Mouse (Mus musculus): Measurements from ENCODE around the gene Nr4a1. TPM values are rescaled to one million over a fixed set of nuclear protein-coding genes. Genes with fewer than 3 reads are reported as not detected.

Nr4a1 gene
- total and polyA plus RNA-seq, 2 experiments from 2014 or later: 8.6 to 56.0 TPM

DNA sequence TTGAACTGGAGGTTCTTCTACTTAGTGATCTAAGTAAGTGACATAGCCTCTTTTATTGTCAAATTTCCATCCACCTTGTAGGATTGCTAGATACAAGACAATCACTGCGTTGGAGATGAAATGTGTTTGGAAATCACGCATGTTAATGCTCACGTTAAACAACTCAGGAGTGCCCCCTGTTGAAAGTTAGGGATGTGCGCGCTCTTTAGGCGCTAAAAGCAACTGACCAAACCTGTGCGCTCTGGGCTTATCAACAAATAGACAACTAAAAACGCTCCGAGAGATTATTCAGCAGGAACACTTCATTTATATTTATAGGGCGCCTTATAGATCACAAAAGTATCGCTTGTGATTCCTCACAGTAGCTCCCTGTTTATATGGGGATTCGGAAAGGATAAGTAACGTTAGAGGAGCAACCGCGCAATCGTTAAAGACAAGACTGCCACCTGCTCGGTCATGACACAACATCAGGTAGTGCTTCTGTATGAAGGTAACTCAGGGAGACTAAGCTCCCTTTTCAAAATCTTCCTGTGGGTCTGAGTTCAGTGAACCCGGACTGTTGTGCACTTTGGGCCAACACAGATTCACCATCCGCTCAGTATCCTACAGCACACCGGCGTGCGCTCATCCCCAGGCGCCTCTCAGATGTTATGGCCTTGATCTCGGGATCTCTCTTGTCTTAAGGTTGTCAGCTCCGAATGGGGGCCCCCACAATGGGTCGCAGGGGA, 29.3 kb downstream of the Nr4a1 start:
- peak; percentile 77 for TF ChIP-seq CTCF (IDR thresholded peaks at IDR 0.05; ENCODE audit: low read depth)
- TF ChIP-seq EP300 (IDR thresholded peaks at IDR 0.05; ENCODE audit: low read depth): no peak
- peak overlapping the region; percentile 85 for H3K27ac ChIP-seq (ENCODE audit: low read depth)
- ATAC-seq (ENCODE audit: insufficient read depth, low read depth): peak; percentile 59
- H3K4me2 ChIP-seq (ENCODE audit: low read depth, low read length): peak overlapping the region; percentile 90
- H3K4me1 ChIP-seq (ENCODE audit: control insufficient read depth, insufficient read depth): peaks cover 17% of the 10 kb centered on the region
- H3K36me3 ChIP-seq (replicated peaks; ENCODE audit: control insufficient read depth, insufficient read depth, low read length): peaks cover 21% of the 10 kb centered on the region
- H3K4me3 ChIP-seq (ENCODE audit: low read depth, low read length): peak overlapping the region; percentile 95
- 2% methylated on average over 26 of the region's 26 CpGs for WGBS
- H3K9ac ChIP-seq (replicated peaks; ENCODE audit: low read depth, low read length): peak overlapping the region; percentile 96
- H3K27me3 ChIP-seq (ENCODE audit: control insufficient read depth, insufficient read depth, low read length): no peaks in the 10 kb centered on the region
- DNase-seq (ENCODE audit: low spot score): peak; percentile 87
- no peaks in the 10 kb centered on the region for H3K9me3 ChIP-seq (replicated peaks; ENCODE audit: control insufficient read depth, low read length)

DNA sequence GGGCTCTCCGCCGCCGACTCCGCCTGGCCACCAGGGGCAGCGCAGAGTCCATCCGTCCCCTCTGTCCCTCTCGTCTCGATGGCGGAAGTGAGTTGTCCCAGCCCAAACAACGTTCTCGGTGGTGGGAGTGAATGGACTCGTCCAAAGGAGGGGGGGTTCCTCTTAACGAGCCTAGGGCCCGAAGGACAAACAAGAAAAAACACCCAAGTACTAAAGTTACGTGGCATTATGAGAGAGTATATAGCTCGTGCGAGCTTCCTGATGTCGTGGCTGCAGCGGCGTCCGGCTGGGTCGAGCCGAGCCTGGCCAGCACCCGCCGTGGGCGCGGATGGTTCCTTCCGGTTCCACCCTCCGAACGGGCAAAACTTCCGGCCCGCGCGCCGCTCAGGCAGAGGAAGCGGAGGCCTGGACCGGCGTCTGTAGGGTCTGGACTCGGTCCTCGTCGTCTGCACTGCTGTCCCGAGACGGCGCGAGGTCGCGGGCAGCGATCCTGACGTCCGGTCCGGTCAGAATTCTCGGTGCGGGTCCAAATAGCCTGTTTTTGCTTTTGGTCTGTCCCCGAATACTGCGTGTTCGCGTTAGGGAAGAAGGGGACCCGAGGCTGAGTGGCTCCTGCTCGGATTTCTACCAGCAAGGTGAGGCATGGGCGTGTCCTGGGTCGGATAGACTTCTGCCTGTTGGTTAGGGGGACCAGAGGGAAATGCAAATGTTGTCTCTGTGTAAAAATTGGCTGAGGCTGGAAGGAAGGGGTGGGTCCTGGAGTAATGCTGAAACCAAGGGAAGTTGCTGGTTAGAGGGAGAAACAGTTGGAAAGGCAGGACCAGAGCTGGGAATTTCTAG, 30.1 kb downstream of the Nr4a1 start, which contains the start of gene Atg101:
Gene Atg101 (plus strand): TSS at position 362 of the 840 bp plus-strand sequence.
- ATAC-seq (ENCODE audit: insufficient read depth, low read depth): peak; percentile 93
- peaks cover 17% of the 10 kb centered on the region for H3K4me1 ChIP-seq (ENCODE audit: control insufficient read depth, insufficient read depth)
- peak; percentile 88 for DNase-seq (ENCODE audit: low spot score)
- peak within 1 kb of the TSS; percentile 95 for H3K4me3 ChIP-seq (ENCODE audit: low read depth, low read length)
- no peaks in the 10 kb centered on the region for H3K27me3 ChIP-seq (ENCODE audit: control insufficient read depth, insufficient read depth, low read length)
- H3K9ac ChIP-seq (replicated peaks; ENCODE audit: low read depth, low read length): peak within 1 kb of the TSS; percentile 96
- H3K4me2 ChIP-seq (ENCODE audit: low read depth, low read length): peak within 1 kb of the TSS; percentile 90
- H3K36me3 ChIP-seq (replicated peaks; ENCODE audit: control insufficient read depth, insufficient read depth, low read length): peaks cover 29% of the 10 kb centered on the region
- TF ChIP-seq CTCF (IDR thresholded peaks at IDR 0.05; ENCODE audit: low read depth) (peak; percentile 94), EP300 (IDR thresholded peaks at IDR 0.05; ENCODE audit: low read depth) (peak; percentile 92)
- 0% methylated on average over 57 of the region's 61 CpGs for WGBS
- no peaks in the 10 kb centered on the region for H3K9me3 ChIP-seq (replicated peaks; ENCODE audit: control insufficient read depth, low read length)
- H3K27ac ChIP-seq (ENCODE audit: low read depth): peak within 1 kb of the TSS; percentile 85

DNA sequence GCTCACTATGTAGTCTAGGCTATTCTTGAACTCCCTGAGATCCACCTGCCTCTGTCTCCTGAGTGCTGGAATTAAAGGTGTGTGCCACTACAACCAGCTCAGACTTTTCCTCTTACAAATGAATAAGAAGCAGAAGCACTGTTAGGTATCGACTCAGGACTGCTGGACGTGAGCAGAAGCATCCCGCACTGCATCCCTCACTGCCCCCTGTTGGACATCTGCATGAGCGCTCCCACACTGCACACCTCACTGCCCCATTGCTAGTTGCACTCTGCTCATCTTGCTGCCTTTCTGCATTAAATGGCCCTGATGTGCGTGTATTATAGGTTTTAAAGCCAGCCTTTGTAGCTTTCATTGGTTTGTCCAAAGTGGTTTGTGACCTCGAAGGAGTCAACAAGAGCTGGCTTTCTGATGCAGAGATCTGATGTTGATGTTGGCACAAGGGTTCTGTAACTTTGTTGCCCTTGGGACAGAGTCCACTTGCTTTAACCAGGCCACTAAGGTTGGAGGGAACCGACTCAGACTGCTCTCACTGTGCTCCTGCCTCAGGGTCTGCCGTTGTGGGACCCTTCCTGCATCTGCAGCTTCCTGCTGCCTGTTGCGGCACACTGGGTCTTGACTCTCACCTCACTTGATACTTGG, 32.2 kb downstream of the Nr4a1 start:
- Histone ChIP-seq H3K4me3 (ENCODE audit: low read depth, low read length) (no peak overlapping the region), H3K4me2 (ENCODE audit: low read depth, low read length) (no peak overlapping the region), H3K4me1 (ENCODE audit: control insufficient read depth, insufficient read depth) (peaks cover 11% of the 10 kb centered on the region), H3K27me3 (ENCODE audit: control insufficient read depth, insufficient read depth, low read length) (no peaks in the 10 kb centered on the region), H3K27ac (ENCODE audit: low read depth) (no peak overlapping the region), H3K36me3 (replicated peaks; ENCODE audit: control insufficient read depth, insufficient read depth, low read length) (peaks cover 50% of the 10 kb centered on the region), H3K9me3 (replicated peaks; ENCODE audit: control insufficient read depth, low read length) (no peaks in the 10 kb centered on the region), H3K9ac (replicated peaks; ENCODE audit: low read depth, low read length) (no peak overlapping the region)
- ATAC-seq (ENCODE audit: insufficient read depth, low read depth) (no peak), DNase-seq (ENCODE audit: low spot score) (no peak)
- no peak for TF ChIP-seq EP300 (IDR thresholded peaks at IDR 0.05; ENCODE audit: low read depth)
- peak; percentile 58 for TF ChIP-seq CTCF (IDR thresholded peaks at IDR 0.05; ENCODE audit: low read depth)
- 58% methylated on average over 9 of the region's 9 CpGs for WGBS

DNA sequence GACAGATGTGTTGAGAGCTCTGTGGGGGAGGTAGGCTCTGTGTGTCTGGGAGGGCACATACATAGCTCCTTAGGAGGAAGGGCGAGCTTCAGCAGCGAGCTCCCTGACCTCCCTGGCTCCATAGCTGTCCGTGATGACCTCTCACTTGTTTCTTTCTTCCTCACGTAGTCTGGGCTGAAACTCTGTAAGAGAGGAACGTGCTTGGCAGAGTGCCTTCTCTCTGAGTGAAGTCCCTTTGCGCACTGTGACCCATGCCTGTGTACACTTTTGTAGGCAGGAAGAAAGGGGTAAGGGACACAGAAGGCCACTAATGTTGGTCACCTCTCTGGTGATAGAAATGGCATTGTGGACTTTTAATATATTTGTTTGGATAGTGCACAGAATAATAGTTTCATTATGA, 33.3 kb downstream of the Nr4a1 start:
- Histone ChIP-seq H3K4me3 (ENCODE audit: low read depth, low read length) (no peak overlapping the region), H3K27ac (ENCODE audit: low read depth) (no peak overlapping the region), H3K36me3 (replicated peaks; ENCODE audit: control insufficient read depth, insufficient read depth, low read length) (peaks cover 56% of the 10 kb centered on the region), H3K27me3 (ENCODE audit: control insufficient read depth, insufficient read depth, low read length) (no peaks in the 10 kb centered on the region), H3K4me2 (ENCODE audit: low read depth, low read length) (no peak overlapping the region), H3K9me3 (replicated peaks; ENCODE audit: control insufficient read depth, low read length) (no peaks in the 10 kb centered on the region), H3K9ac (replicated peaks; ENCODE audit: low read depth, low read length) (no peak overlapping the region), H3K4me1 (ENCODE audit: control insufficient read depth, insufficient read depth) (peaks cover 11% of the 10 kb centered on the region)
- DNase-seq (ENCODE audit: low spot score) (no peak), ATAC-seq (ENCODE audit: insufficient read depth, low read depth) (no peak)
- TF ChIP-seq EP300 (IDR thresholded peaks at IDR 0.05; ENCODE audit: low read depth) (no peak), CTCF (IDR thresholded peaks at IDR 0.05; ENCODE audit: low read depth) (no peak)
- WGBS: 73% methylated on average over 6 of the region's 6 CpGs

DNA sequence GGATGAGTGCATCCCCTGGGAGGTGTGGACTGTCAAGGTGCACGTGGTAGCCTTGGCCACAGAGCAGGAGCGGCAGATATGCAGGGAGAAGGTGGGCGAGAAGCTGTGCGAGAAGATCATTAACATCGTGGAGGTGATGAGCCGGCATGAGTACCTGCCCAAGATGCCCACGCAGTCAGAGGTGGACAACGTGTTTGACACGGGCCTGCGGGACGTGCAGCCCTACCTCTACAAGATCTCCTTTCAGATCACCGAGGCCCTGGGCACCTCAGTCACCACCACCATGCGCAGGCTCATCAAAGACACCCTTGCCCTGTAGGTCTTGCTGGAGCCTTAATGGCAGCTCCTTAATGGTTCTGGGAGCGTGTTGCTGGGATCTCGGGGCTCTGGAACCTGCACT, 36.3 kb downstream of the Nr4a1 start:
- peaks cover 59% of the 10 kb centered on the region for H3K36me3 ChIP-seq (replicated peaks; ENCODE audit: control insufficient read depth, insufficient read depth, low read length)
- no peak overlapping the region for H3K4me2 ChIP-seq (ENCODE audit: low read depth, low read length)
- peaks cover 8% of the 10 kb centered on the region; the same call in 1 of the 2 replicates for H3K4me1 ChIP-seq (ENCODE audit: control insufficient read depth, insufficient read depth)
- H3K4me3 ChIP-seq (ENCODE audit: low read depth, low read length): no peak overlapping the region
- no peak overlapping the region for H3K9ac ChIP-seq (replicated peaks; ENCODE audit: low read depth, low read length)
- ATAC-seq (ENCODE audit: insufficient read depth, low read depth) (no peak), DNase-seq (ENCODE audit: low spot score) (no peak)
- no peaks in the 10 kb centered on the region for H3K9me3 ChIP-seq (replicated peaks; ENCODE audit: control insufficient read depth, low read length)
- TF ChIP-seq CTCF (IDR thresholded peaks at IDR 0.05; ENCODE audit: low read depth) (no peak), EP300 (IDR thresholded peaks at IDR 0.05; ENCODE audit: low read depth) (no peak)
- WGBS: 91% methylated on average over 15 of the region's 15 CpGs
- no peak overlapping the region for H3K27ac ChIP-seq (ENCODE audit: low read depth)
- H3K27me3 ChIP-seq (ENCODE audit: control insufficient read depth, insufficient read depth, low read length): no peaks in the 10 kb centered on the region

Data from heart, postnatal 0 days (tissue).